Mouse (Mus musculus): ENCODE results near the gene Necap1.

DNA sequence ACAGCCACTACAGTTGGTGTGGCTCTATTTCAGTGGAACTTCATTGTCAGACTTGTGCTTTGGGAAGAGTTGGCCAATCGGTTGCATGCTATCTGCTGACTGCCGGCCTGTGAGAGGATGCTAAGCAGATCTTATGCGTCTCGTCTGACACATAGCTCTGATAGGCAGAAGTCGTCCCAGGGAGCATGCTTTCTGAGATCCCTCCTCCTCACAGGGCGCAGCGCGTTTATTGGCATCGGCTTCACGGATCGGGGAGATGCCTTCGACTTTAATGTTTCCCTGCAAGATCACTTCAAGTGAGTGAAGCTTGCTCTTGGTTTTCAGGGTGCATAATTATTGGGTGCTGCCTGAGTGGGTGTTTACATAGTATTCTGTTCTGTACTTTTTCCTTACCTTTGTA, 7.0 kb downstream of the Necap1 start:
- TF ChIP-seq POLR2AphosphoS2 (IDR thresholded peaks at IDR 0.05; ENCODE audit: insufficient read length, low read depth): no peak
- no peak for TF ChIP-seq REST (IDR thresholded peaks at IDR 0.05; ENCODE audit: insufficient read depth, insufficient read length)
- TF ChIP-seq POLR2A (IDR thresholded peaks at IDR 0.05; ENCODE audit: insufficient read length, low read depth): no peak
- no peak for TF ChIP-seq USF1 (IDR thresholded peaks at IDR 0.05; ENCODE audit: low read depth)
- TF ChIP-seq MAX (IDR thresholded peaks at IDR 0.05; ENCODE audit: low read depth): no peak
- no peak for TF ChIP-seq SRF (IDR thresholded peaks at IDR 0.05; ENCODE audit: control insufficient read depth, insufficient read length, low read depth)
- TF ChIP-seq MYOG (IDR thresholded peaks at IDR 0.05; ENCODE audit: control insufficient read depth in 1 of 3, insufficient read depth in 1 of 3, insufficient read length in 2 of 3, low read depth in 2 of 3): no peak
- TF ChIP-seq MYOD1 (IDR thresholded peaks at IDR 0.05; ENCODE audit: control insufficient read depth in 1 of 3, insufficient read length in 2 of 3, low read depth in 2 of 3): no peak
- TF ChIP-seq TCF12 (IDR thresholded peaks at IDR 0.05; ENCODE audit: insufficient read depth, poor library complexity, severe bottlenecking): no peak

Measured in myocyte (in vitro differentiated cells).